Mouse (Mus musculus): ENCODE measurements around the gene Map2. TPM values are rescaled to one million over a fixed set of nuclear protein-coding genes. Genes with fewer than 3 reads are reported as not detected.

Gene Map2
- polyA plus RNA-seq, 1 experiment = 1.6 TPM

GRCm38 (mm10) chr1:66252333-66252724 lies 77.3 kb downstream of the Map2 start:
- Histone ChIP-seq H3K27ac (ENCODE audit: insufficient read depth, low read length) (no peak overlapping the region), H3K4me1 (ENCODE audit: control insufficient read depth, insufficient read depth, insufficient read length) (no peaks in the 10 kb centered on the region), H3K36me3 (ENCODE audit: control insufficient read depth, insufficient read depth, low read length) (no peaks in the 10 kb centered on the region), H3K27me3 (ENCODE audit: control insufficient read depth, insufficient read depth, low read length) (no peaks in the 10 kb centered on the region), H3K4me3 (ENCODE audit: extremely low read depth, insufficient read depth, insufficient read length) (no peak overlapping the region)
- 89% methylated on average over 8 of the region's 8 CpGs for WGBS
- DNase-seq (ENCODE audit: low read depth in 1 of 2, low spot score in 2 of 2) = no peak
- no peak for TF ChIP-seq POLR2A (IDR thresholded peaks at IDR 0.05; ENCODE audit: low read depth, low read length)
- TF ChIP-seq CTCF (IDR thresholded peaks at IDR 0.05; ENCODE audit: extremely low read depth, insufficient read depth, insufficient read length, insufficient replicate concordance) = no peak

DNA sequence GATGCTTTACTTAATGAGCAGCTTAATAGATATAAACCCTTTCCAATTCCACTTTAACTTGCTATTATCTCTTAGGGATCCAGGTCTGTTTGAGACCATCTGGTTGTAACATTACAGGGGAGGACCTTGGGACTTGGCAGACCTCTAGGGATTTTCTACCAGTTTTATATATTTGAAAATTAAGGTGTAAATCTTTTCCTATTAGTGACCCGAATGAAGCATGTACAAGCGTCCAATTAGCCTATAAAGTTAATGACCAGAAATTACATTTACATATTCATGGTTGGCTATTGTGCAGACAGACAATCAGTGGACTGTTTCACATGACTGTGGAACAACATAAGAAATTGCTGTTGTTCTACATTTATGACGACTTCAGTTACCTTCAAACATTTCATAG lies 88.1 kb downstream of the Map2 start:
- H3K27ac ChIP-seq (ENCODE audit: insufficient read depth, low read length) = no peak overlapping the region
- TF ChIP-seq CTCF (IDR thresholded peaks at IDR 0.05; ENCODE audit: extremely low read depth, insufficient read depth, insufficient read length, insufficient replicate concordance) = no peak
- TF ChIP-seq POLR2A (IDR thresholded peaks at IDR 0.05; ENCODE audit: low read depth, low read length) = no peak
- no peaks in the 10 kb centered on the region for H3K36me3 ChIP-seq (ENCODE audit: control insufficient read depth, insufficient read depth, low read length)
- H3K4me1 ChIP-seq (ENCODE audit: control insufficient read depth, insufficient read depth, insufficient read length) = no peaks in the 10 kb centered on the region
- no peaks in the 10 kb centered on the region for H3K27me3 ChIP-seq (ENCODE audit: control insufficient read depth, insufficient read depth, low read length)
- no peak for DNase-seq (ENCODE audit: low read depth in 1 of 2, low spot score in 2 of 2)
- WGBS = 90% methylated on average over 3 of the region's 3 CpGs
- no peak overlapping the region for H3K4me3 ChIP-seq (ENCODE audit: extremely low read depth, insufficient read depth, insufficient read length)

DNA sequence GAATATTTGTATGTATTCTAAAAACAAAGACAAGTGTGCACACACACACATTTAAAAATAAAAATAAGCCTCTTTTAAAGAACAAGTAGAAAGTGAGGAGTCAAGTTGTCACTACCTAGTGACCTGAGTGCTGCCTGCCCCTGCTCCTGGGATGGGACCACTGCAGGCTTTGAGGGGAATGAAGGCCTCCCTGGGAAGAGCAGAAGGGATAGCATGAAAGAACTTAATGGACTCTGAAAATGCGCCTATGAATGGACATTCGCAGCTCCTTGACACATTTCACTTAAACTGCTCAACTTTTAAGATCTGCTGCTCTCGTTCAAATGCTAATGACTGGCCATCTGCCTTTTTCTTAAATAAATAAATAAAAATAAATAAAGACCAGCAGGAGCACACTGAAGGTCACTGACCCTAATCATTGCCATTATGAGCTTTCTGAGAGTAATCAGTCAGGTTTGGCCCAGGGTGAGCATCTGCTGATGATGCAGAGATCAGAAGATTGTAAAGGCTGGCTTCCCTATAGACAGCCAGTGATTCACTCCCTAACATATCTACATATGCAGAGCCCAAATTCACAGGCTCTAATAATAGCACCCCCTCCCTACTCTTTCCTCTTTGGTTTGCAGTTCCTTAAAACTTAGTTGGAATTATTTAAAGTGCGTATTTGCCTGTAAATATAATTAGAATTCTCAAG lies 91.3 kb downstream of the Map2 start:
- H3K4me1 ChIP-seq (ENCODE audit: control insufficient read depth, insufficient read depth, insufficient read length) = no peaks in the 10 kb centered on the region
- H3K4me3 ChIP-seq (ENCODE audit: extremely low read depth, insufficient read depth, insufficient read length) = no peak overlapping the region
- no peak overlapping the region for H3K27ac ChIP-seq (ENCODE audit: insufficient read depth, low read length)
- no peak for DNase-seq (ENCODE audit: low read depth in 1 of 2, low spot score in 2 of 2)
- WGBS = 82% methylated on average over 4 of the region's 4 CpGs
- H3K27me3 ChIP-seq (ENCODE audit: control insufficient read depth, insufficient read depth, low read length) = no peaks in the 10 kb centered on the region
- H3K36me3 ChIP-seq (ENCODE audit: control insufficient read depth, insufficient read depth, low read length) = no peaks in the 10 kb centered on the region
- TF ChIP-seq CTCF (IDR thresholded peaks at IDR 0.05; ENCODE audit: extremely low read depth, insufficient read depth, insufficient read length, insufficient replicate concordance) = no peak

GRCm38 (mm10) chr1:66277663-66278062 lies 102.6 kb downstream of the Map2 start:
- Histone ChIP-seq H3K27ac (ENCODE audit: insufficient read depth, low read length) (no peak overlapping the region), H3K4me1 (ENCODE audit: control insufficient read depth, insufficient read depth, insufficient read length) (peaks cover 5% of the 10 kb centered on the region), H3K27me3 (ENCODE audit: control insufficient read depth, insufficient read depth, low read length) (no peaks in the 10 kb centered on the region), H3K4me3 (ENCODE audit: extremely low read depth, insufficient read depth, insufficient read length) (no peak overlapping the region), H3K36me3 (ENCODE audit: control insufficient read depth, insufficient read depth, low read length) (no peaks in the 10 kb centered on the region)
- TF ChIP-seq CTCF (IDR thresholded peaks at IDR 0.05; ENCODE audit: extremely low read depth, insufficient read depth, insufficient read length, insufficient replicate concordance) (no peak), POLR2A (IDR thresholded peaks at IDR 0.05; ENCODE audit: low read depth, low read length) (no peak)
- no peak for DNase-seq (ENCODE audit: low read depth in 1 of 2, low spot score in 2 of 2)
- 81% methylated on average over 5 of the region's 5 CpGs for WGBS

GRCm38 (mm10) chr1:66279222-66280009 lies 104.3 kb downstream of the Map2 start:
- WGBS = 6% methylated on average over 4 of the region's 4 CpGs
- H3K27me3 ChIP-seq (ENCODE audit: control insufficient read depth, insufficient read depth, low read length) = no peaks in the 10 kb centered on the region
- H3K36me3 ChIP-seq (ENCODE audit: control insufficient read depth, insufficient read depth, low read length) = no peaks in the 10 kb centered on the region
- TF ChIP-seq CTCF (IDR thresholded peaks at IDR 0.05; ENCODE audit: extremely low read depth, insufficient read depth, insufficient read length, insufficient replicate concordance) (no peak), POLR2A (IDR thresholded peaks at IDR 0.05; ENCODE audit: low read depth, low read length) (no peak)
- no peak overlapping the region for H3K27ac ChIP-seq (ENCODE audit: insufficient read depth, low read length)
- peak in 1 of 2 experiments; percentile 23 for DNase-seq (ENCODE audit: low read depth in 1 of 2, low spot score in 2 of 2)
- H3K4me3 ChIP-seq (ENCODE audit: extremely low read depth, insufficient read depth, insufficient read length) = no peak overlapping the region
- peaks cover 5% of the 10 kb centered on the region for H3K4me1 ChIP-seq (ENCODE audit: control insufficient read depth, insufficient read depth, insufficient read length)

DNA sequence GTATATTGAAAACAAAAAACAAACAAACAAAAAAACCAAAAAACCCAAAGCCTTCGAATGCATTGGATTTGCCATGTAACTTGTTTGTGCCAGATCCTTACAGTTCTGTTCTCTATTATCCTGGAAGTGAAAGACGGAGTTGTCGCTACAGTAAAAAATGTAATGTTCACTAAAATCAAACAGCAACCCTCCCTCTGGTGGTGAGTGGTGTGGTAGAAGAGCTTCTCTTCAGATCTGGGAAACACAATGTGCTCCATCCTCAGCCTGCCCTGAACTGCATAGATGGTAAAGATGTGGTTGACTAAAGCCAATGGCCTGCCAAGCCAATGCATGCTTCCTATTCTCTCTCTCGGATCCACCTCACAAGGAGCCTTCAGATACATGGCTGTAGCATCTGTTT lies 105.1 kb downstream of the Map2 start:
- no peak overlapping the region for H3K4me3 ChIP-seq (ENCODE audit: extremely low read depth, insufficient read depth, insufficient read length)
- no peaks in the 10 kb centered on the region for H3K36me3 ChIP-seq (ENCODE audit: control insufficient read depth, insufficient read depth, low read length)
- no peak for DNase-seq (ENCODE audit: low read depth in 1 of 2, low spot score in 2 of 2)
- WGBS = 76% methylated on average over 4 of the region's 4 CpGs
- TF ChIP-seq POLR2A (IDR thresholded peaks at IDR 0.05; ENCODE audit: low read depth, low read length) = no peak
- TF ChIP-seq CTCF (IDR thresholded peaks at IDR 0.05; ENCODE audit: extremely low read depth, insufficient read depth, insufficient read length, insufficient replicate concordance) = no peak
- H3K4me1 ChIP-seq (ENCODE audit: control insufficient read depth, insufficient read depth, insufficient read length) = peaks cover 5% of the 10 kb centered on the region
- no peak overlapping the region for H3K27ac ChIP-seq (ENCODE audit: insufficient read depth, low read length)
- no peaks in the 10 kb centered on the region for H3K27me3 ChIP-seq (ENCODE audit: control insufficient read depth, insufficient read depth, low read length)

DNA sequence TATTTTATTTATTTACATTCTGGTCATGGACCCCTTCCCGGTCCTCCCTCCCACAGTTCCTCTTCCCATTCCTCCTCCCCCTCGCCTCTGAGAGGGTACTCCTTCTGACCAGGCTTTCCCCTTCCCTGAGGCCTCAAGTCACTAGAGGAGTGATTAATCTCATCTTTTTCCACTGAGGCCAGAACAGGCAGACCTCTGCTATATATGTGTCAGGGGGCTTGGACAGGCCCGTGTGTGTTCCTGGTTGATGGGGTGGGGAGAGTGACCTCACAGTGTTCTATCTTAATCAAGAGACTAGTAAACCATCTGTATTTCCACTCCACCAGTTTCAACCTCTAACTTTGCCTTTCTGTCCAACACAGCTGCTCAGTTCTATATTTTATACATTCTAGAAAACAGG lies 107.4 kb downstream of the Map2 start:
- Histone ChIP-seq H3K4me1 (ENCODE audit: control insufficient read depth, insufficient read depth, insufficient read length) (peaks cover 5% of the 10 kb centered on the region), H3K27me3 (ENCODE audit: control insufficient read depth, insufficient read depth, low read length) (no peaks in the 10 kb centered on the region), H3K36me3 (ENCODE audit: control insufficient read depth, insufficient read depth, low read length) (no peaks in the 10 kb centered on the region), H3K27ac (ENCODE audit: insufficient read depth, low read length) (no peak overlapping the region), H3K4me3 (ENCODE audit: extremely low read depth, insufficient read depth, insufficient read length) (no peak overlapping the region)
- 54% methylated on average over 3 of the region's 3 CpGs for WGBS
- TF ChIP-seq POLR2A (IDR thresholded peaks at IDR 0.05; ENCODE audit: low read depth, low read length) (no peak), CTCF (IDR thresholded peaks at IDR 0.05; ENCODE audit: extremely low read depth, insufficient read depth, insufficient read length, insufficient replicate concordance) (no peak)
- no peak for DNase-seq (ENCODE audit: low read depth in 1 of 2, low spot score in 2 of 2)
